Mouse (Mus musculus): Measurements from ENCODE around the gene Gnb5. TPM values are rescaled to one million over a fixed set of nuclear protein-coding genes. Genes with fewer than 3 reads are reported as not detected.
A peak's percentile ranks its signal among the peaks of the same experiment; 100 is the strongest.

Gene Gnb5
- polyA plus RNA-seq (2016; fragmentation: Nextera tagmentation; extraction: Ambion mirVana): 33.8 and 36.0 TPM in 2 replicates

DNA sequence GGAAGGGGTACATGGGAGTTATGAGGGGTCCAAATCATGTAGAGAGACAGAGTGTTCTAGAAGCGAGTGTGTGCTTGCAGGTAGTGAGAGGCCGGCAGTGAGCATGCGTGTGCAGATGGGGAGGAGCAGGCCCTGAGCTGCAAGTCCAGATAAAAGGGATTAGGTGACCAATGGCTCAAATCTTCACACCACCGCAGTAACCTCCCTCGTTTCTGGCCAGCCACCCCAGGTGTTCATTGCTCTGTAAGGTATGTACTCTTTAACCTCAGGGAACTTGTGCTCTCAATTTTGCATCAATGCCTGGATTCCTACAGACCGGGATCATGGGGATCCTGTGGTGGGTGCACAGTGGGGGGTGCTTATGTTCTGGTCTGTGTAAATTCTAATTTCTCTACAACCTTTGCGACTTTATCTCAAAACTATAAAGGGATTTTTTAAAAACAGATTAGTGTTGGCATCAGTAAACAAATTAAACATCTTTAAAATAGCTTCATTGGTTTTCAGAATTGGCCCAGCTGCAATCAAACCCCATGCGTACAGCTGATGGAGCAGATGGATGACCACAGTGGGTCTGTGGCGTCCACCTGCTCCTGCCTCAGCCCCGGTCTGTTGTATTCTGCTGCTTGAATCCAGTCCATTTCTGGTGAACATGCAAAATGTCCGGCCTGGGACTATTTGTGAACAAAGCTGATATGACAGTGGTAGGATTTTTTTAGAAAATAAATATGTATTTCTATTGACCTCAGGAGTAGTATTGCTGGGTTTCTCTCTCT, at the start of gene Gnb5:
Gene Gnb5, plus strand, starts transcription at position 163 of the 773 bp plus-strand sequence.
- no peak within 1 kb of the TSS for H3K27ac ChIP-seq (replicated peaks)
- H3K9ac ChIP-seq (replicated peaks): no peak within 1 kb of the TSS
- no peak within 1 kb of the TSS for H3K4me3 ChIP-seq
- WGBS: 75% methylated on average over 11 of the region's 11 CpGs
- no peaks in the 10 kb centered on the region for H3K4me1 ChIP-seq
- H3K4me2 ChIP-seq (replicated peaks): no peak within 1 kb of the TSS
- H3K27me3 ChIP-seq: no peaks in the 10 kb centered on the region
- H3K9me3 ChIP-seq: no peaks in the 10 kb centered on the region
- ATAC-seq (ENCODE audit: low FRiP score, low read depth): no peak
- H3K36me3 ChIP-seq: no peaks in the 10 kb centered on the region

DNA sequence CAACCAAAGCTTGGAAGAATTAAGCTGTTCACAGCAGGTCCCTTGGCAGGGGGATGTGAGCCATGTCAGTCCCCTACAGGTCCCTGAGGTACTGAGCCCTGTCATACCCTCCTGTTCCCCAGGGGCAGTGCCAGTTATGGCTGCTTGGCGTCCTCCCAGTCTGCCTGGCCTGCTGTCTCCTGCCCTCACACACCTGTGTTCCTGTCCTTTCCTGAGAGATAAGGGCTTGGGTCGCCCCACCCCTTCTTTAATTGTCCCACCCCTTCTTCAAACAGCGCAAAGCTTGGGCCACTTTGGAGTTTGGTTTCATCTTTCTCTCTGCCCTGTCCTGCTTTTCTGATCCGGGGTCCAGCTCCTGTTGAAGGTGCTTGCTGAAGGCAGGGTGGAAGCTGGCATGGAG, 47.3 kb upstream of the Gnb5 start:
- peaks cover 37% of the 10 kb centered on the region for H3K4me1 ChIP-seq
- ATAC-seq (ENCODE audit: low FRiP score, low read depth): no peak

DNA sequence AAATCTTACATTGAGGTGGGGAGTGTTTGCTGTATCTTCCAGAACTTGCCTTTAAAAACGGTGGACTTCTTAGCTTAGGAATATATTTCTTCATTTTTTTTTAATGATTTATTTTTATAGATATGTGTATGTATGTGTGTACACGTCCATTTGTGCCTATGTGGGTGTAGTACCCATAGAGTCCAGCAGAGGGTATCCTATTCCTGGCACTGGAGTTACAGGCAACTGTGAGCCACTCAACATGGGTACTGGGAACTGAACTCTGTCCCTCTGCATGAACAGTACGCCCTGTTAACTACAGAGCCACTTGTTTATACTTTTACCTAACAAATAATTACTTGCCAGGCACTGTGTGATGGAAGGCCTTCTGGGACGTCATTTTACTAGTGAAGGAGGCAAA, 46.4 kb upstream of the Gnb5 start:
- no peak overlapping the region for H3K4me2 ChIP-seq (replicated peaks)
- no peak overlapping the region for H3K4me3 ChIP-seq
- H3K27ac ChIP-seq (replicated peaks): no peak overlapping the region
- H3K27me3 ChIP-seq: no peaks in the 10 kb centered on the region; the same call in 1 of the 2 replicates
- no peaks in the 10 kb centered on the region for H3K36me3 ChIP-seq
- H3K9ac ChIP-seq (replicated peaks): no peak overlapping the region
- no peak for ATAC-seq (ENCODE audit: low FRiP score, low read depth)
- H3K4me1 ChIP-seq: peaks cover 28% of the 10 kb centered on the region
- WGBS: 90% methylated on average over 4 of the region's 4 CpGs
- no peaks in the 10 kb centered on the region for H3K9me3 ChIP-seq

More for the DNA sequence above, 47.3 kb upstream of the Gnb5 start:
- H3K4me3 ChIP-seq: no peak overlapping the region
- H3K9me3 ChIP-seq: no peaks in the 10 kb centered on the region
- 71% methylated on average over 4 of the region's 4 CpGs for WGBS
- H3K27ac ChIP-seq (replicated peaks): no peak overlapping the region
- no peak overlapping the region for H3K9ac ChIP-seq (replicated peaks)
- no peak overlapping the region for H3K4me2 ChIP-seq (replicated peaks)
- H3K36me3 ChIP-seq: no peaks in the 10 kb centered on the region
- no peaks in the 10 kb centered on the region; the same call in 1 of the 2 replicates for H3K27me3 ChIP-seq

DNA sequence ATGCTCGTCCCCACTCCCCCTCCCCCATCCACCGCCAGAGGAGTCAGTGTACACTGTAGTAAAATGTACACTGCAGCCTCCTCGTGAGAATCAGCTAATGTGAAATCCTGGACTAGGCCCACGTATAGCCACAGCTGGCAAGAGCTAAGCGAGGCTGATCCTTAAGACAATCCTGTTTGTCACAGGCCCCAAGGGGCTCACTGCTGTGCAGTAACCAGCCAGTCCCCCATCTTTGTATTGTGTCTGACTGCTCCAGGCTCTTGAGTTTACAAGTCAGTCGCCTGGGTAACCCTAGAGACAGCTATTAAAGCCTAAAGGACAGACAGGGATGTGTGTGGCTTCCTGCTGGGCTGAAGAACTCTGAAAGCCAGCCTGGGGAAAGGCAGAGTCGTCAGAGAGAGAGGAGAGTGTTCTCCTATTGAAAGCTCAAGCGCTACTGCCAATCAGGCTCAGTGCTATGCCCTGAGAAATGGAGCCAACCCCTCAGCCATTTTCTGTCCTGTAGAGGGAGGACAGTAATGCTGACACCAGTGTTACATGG, 44.7 kb upstream of the Gnb5 start:
- peaks cover 23% of the 10 kb centered on the region for H3K4me1 ChIP-seq
- H3K27ac ChIP-seq (replicated peaks): peak overlapping the region; percentile 85
- peak; percentile 91 for ATAC-seq (ENCODE audit: low FRiP score, low read depth)
- 2% methylated on average over 8 of the region's 8 CpGs for WGBS
- no peak overlapping the region; the same call in 1 of the 2 replicates for H3K9ac ChIP-seq (replicated peaks)
- H3K27me3 ChIP-seq: no peaks in the 10 kb centered on the region; the same call in 1 of the 2 replicates
- no peaks in the 10 kb centered on the region for H3K9me3 ChIP-seq
- H3K36me3 ChIP-seq: no peaks in the 10 kb centered on the region
- H3K4me2 ChIP-seq (replicated peaks): peak overlapping the region; percentile 27
- no peak overlapping the region for H3K4me3 ChIP-seq

GRCm38 (mm10) chr9:75262235-75262826, 43.8 kb upstream of the Gnb5 start:
- peaks cover 23% of the 10 kb centered on the region for H3K4me1 ChIP-seq
- H3K36me3 ChIP-seq: no peaks in the 10 kb centered on the region
- 58% methylated on average over 8 of the region's 8 CpGs for WGBS
- H3K27ac ChIP-seq (replicated peaks): peak overlapping the region; percentile 85
- no peaks in the 10 kb centered on the region for H3K9me3 ChIP-seq
- H3K9ac ChIP-seq (replicated peaks): no peak overlapping the region
- no peaks in the 10 kb centered on the region; the same call in 1 of the 2 replicates for H3K27me3 ChIP-seq
- H3K4me2 ChIP-seq (replicated peaks): peak overlapping the region; percentile 27
- no peak overlapping the region for H3K4me3 ChIP-seq
- no peak for ATAC-seq (ENCODE audit: low FRiP score, low read depth)

- no peak overlapping the region for H3K27ac ChIP-seq (replicated peaks)
- H3K36me3 ChIP-seq: no peaks in the 10 kb centered on the region
- no peaks in the 10 kb centered on the region; the same call in 1 of the 2 replicates for H3K27me3 ChIP-seq
- H3K9me3 ChIP-seq: no peaks in the 10 kb centered on the region
- no peak overlapping the region for H3K9ac ChIP-seq (replicated peaks)
- no peak for ATAC-seq (ENCODE audit: low FRiP score, low read depth)
- H3K4me2 ChIP-seq (replicated peaks): no peak overlapping the region
- WGBS: 42% methylated on average over 3 of the region's 3 CpGs
- peaks cover 21% of the 10 kb centered on the region for H3K4me1 ChIP-seq
- H3K4me3 ChIP-seq: no peak overlapping the region
Measured at GRCm38 (mm10) chr9:75264008-75264718, 41.9 kb upstream of the Gnb5 start.

GRCm38 (mm10) chr9:75267147-75267546, 38.9 kb upstream of the Gnb5 start:
- no peaks in the 10 kb centered on the region for H3K9me3 ChIP-seq
- no peak for ATAC-seq (ENCODE audit: low FRiP score, low read depth)
- WGBS: 76% methylated on average over 6 of the region's 6 CpGs
- peaks cover 5% of the 10 kb centered on the region; the same call in 1 of the 2 replicates for H3K4me1 ChIP-seq
- no peak overlapping the region for H3K4me2 ChIP-seq (replicated peaks)
- no peak overlapping the region for H3K27ac ChIP-seq (replicated peaks)
- no peaks in the 10 kb centered on the region; the same call in 1 of the 2 replicates for H3K27me3 ChIP-seq
- no peak overlapping the region for H3K4me3 ChIP-seq
- H3K36me3 ChIP-seq: no peaks in the 10 kb centered on the region
- H3K9ac ChIP-seq (replicated peaks): no peak overlapping the region

DNA sequence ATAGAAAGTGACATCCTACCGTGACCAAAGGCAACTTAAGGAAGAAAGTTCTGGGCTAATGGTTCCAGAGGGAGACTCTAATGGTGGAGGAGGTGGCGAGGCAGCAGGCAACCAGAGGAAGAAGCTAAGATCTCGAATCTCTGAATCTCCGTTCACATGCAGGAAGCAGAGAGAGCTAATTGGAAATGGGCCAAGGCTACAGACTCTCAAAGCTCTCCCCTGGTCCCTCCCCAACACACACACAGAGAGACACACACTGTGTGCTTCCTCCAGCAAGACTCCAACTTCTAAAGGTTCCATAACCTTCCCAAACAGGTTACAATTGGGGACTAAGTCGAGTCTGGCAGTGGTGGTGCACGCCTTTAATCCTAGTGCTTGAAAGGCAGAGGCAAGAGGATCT, 35.7 kb upstream of the Gnb5 start:
- no peaks in the 10 kb centered on the region for H3K4me1 ChIP-seq
- H3K27ac ChIP-seq (replicated peaks): no peak overlapping the region
- H3K4me3 ChIP-seq: no peak overlapping the region
- 76% methylated on average over 6 of the region's 6 CpGs for WGBS
- no peak overlapping the region for H3K9ac ChIP-seq (replicated peaks)
- H3K27me3 ChIP-seq: no peaks in the 10 kb centered on the region
- no peaks in the 10 kb centered on the region for H3K36me3 ChIP-seq
- H3K4me2 ChIP-seq (replicated peaks): no peak overlapping the region
- no peak for ATAC-seq (ENCODE audit: low FRiP score, low read depth)
- H3K9me3 ChIP-seq: no peaks in the 10 kb centered on the region

DNA sequence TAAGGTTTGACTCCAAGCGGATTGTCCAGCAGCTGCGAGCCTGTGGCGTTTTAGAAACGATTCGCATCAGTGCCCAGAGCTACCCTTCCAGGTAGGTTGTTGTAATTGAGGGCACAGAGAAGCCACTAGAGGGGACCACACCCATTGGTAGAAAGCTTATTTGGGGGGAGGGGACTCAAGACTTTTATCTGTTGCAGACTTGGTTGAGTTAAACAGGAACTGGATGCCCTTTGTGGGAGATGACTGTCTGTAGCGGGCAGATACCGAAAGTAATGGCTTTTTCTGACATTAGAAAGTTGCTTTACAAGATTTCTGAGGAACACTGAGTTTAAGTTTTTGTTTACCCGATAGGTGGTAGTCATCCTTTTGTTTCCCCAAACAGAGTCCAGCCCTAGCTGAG, 34.5 kb upstream of the Gnb5 start:
- no peak for ATAC-seq (ENCODE audit: low FRiP score, low read depth)
- no peak overlapping the region for H3K4me3 ChIP-seq
- no peak overlapping the region for H3K9ac ChIP-seq (replicated peaks)
- no peak overlapping the region for H3K27ac ChIP-seq (replicated peaks)
- no peaks in the 10 kb centered on the region for H3K36me3 ChIP-seq
- H3K4me1 ChIP-seq: no peaks in the 10 kb centered on the region
- H3K4me2 ChIP-seq (replicated peaks): no peak overlapping the region
- WGBS: 93% methylated on average over 8 of the region's 8 CpGs
- H3K27me3 ChIP-seq: no peaks in the 10 kb centered on the region
- H3K9me3 ChIP-seq: no peaks in the 10 kb centered on the region

DNA sequence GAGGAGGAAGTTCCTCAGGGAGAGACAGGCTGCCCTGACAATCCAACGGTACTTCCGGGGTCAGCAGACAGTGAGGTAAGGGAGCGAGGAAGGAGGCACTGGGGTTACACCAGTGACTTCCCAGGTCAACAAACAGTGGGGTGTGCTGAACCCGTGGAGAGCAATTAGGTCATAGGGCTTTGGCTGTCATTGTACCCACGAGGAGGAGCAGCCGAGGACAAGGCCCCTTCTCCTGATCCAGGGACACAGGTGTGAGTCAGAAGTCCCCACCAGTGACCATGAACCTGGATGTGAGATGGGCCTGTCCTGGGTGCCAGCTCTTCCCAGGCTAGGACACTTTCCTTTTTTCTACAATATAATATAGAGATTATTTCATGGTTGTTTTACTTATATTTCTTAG, 32.4 kb upstream of the Gnb5 start:
- 76% methylated on average over 6 of the region's 6 CpGs for WGBS
- H3K27me3 ChIP-seq: no peaks in the 10 kb centered on the region

GRCm38 (mm10) chr9:75274486-75274885, 31.6 kb upstream of the Gnb5 start:
- peaks cover 6% of the 10 kb centered on the region; the same call in 1 of the 2 replicates for H3K4me1 ChIP-seq
- H3K27ac ChIP-seq (replicated peaks): no peak overlapping the region
- ATAC-seq (ENCODE audit: low FRiP score, low read depth): no peak
- no peaks in the 10 kb centered on the region for H3K9me3 ChIP-seq
- WGBS: 96% methylated on average over 5 of the region's 5 CpGs
- H3K4me3 ChIP-seq: no peak overlapping the region
- H3K9ac ChIP-seq (replicated peaks): no peak overlapping the region
- no peak overlapping the region for H3K4me2 ChIP-seq (replicated peaks)
- H3K36me3 ChIP-seq: no peaks in the 10 kb centered on the region
- H3K27me3 ChIP-seq: no peaks in the 10 kb centered on the region

More for the DNA sequence above, 32.4 kb upstream of the Gnb5 start:
- H3K4me1 ChIP-seq: peaks cover 6% of the 10 kb centered on the region; the same call in 1 of the 2 replicates
- ATAC-seq (ENCODE audit: low FRiP score, low read depth): no peak
- H3K9me3 ChIP-seq: no peaks in the 10 kb centered on the region
- H3K4me2 ChIP-seq (replicated peaks): no peak overlapping the region
- no peaks in the 10 kb centered on the region for H3K36me3 ChIP-seq
- H3K4me3 ChIP-seq: no peak overlapping the region
- no peak overlapping the region for H3K27ac ChIP-seq (replicated peaks)
- H3K9ac ChIP-seq (replicated peaks): no peak overlapping the region

Data from midbrain, embryonic 12.5 days (tissue).